Mouse (Mus musculus) kidney, adult 2 months (tissue): ENCODE results near the gene Flad1. TPM values are rescaled to one million over a fixed set of nuclear protein-coding genes. Genes with fewer than 3 reads are reported as not detected.

Experiments
- DNase-seq: peaks from one replicate; pipeline ENCODE4 v3.0.0; 2021
- H3K27ac ChIP-seq: fragments of 200-500 bp; 2 replicates; pipeline ENCODE4 v1.5.1; 2012; ENCODE audit warnings: low read depth, low read length, control low read depth, inconsistent platforms; ENCODE audit not compliant: insufficient read depth
- H3K27me3 ChIP-seq: fragments of 200-500 bp; replicated peaks from 2 replicates; pipeline ENCODE4 v1.6.1; 2012; ENCODE audit warnings: mild to moderate bottlenecking, moderate library complexity, low read length, inconsistent platforms; ENCODE audit not compliant: control insufficient read depth, insufficient read depth
- H3K36me3 ChIP-seq: fragments of 200-500 bp; 2 replicates; pipeline ENCODE4 v1.6.1; 2012; ENCODE audit warnings: mild to moderate bottlenecking, moderate library complexity, low read length, inconsistent platforms; ENCODE audit not compliant: control insufficient read depth, insufficient read depth
- H3K4me1 ChIP-seq: fragments of 200-500 bp; 2 replicates; pipeline ENCODE4 v1.6.1; 2011; ENCODE audit warnings: low read length; ENCODE audit not compliant: control insufficient read depth, insufficient read depth
- H3K4me3 ChIP-seq: fragments of 200-500 bp; 2 replicates; pipeline ENCODE4 v1.5.1; 2011; ENCODE audit warnings: mild to moderate bottlenecking, low read depth, low read length, control low read depth; ENCODE audit not compliant: insufficient read depth
- CTCF ChIP-seq: fragments of 200-500 bp; conservative IDR thresholded peaks from 2 replicates; pipeline ENCODE4 v1.5.1; 2011; ENCODE audit warnings: low read depth, mild to moderate bottlenecking, control low read depth, low read length, moderate library complexity, mixed read lengths; ENCODE audit not compliant: insufficient read depth, insufficient read length
- POLR2A ChIP-seq: fragments of 200-500 bp; IDR thresholded peaks from one replicate; pipeline ENCODE4 v1.6.1; 2011; ENCODE audit warnings: low read depth, low read length, control low read depth
- WGBS: fragments of 180-500 bp; shearing (Covaris S2); methylation state at CpG from one replicate; pipeline ENCODE4 v1.1.7; 2018; 5-methylcytosine and 5-hydroxymethylcytosine counted together
- polyA plus RNA-seq: library from polyadenylated mRNA; depleted of rRNA; stranded (reverse); fragments of >200 nt; gene quantifications from 2 replicates; pipeline ENCODE4 v1.2.3, GENCODE M21; 2012

The Flad1 gene
- polyA plus RNA-seq, 1 experiment: 54.6 TPM

DNA sequence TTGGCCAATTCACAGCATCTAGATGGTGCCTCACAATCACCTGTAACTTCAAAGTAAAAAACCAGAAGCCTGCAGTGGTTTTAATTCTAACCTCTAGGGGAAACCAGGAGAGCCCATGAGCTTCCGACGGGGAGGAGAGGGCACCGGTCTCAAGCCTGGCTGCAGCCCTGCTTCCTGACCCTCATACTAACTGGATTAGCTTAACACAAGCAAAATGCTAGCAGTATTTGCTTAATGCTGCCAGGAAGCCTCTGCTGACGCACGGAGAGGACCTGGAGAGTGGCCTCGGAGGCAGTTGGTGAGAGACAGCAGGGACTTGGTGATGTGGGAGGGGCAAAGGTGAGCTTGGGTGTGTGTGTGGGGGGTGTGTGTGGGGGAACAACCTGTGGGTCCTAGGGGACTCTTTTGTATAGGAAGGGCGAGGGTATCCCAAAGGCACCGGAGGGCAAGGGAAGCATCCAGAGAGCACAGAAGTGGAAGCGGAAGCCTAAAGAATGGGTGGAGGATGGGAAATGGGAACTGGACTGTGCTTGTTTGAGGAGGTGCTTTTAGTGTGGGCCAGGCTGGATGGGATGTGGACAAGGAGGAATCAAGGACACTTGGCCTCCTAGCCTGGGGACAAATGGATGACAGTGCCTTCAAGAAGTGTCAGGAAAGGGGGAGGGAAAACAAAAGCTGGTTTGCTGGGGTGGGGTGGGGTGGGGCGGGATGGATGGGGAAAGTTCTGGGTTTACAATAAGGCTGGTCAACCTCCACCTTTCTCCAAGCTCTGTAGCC lies 42.9 kb upstream of the Flad1 start, which contains the start of gene Pmvk:
Gene Pmvk (plus strand): TSS at position 141 of the 777 bp plus-strand sequence.
- H3K27ac ChIP-seq: no peak within 1 kb of the TSS
- H3K4me3 ChIP-seq: no peak within 1 kb of the TSS
- DNase-seq: no peak
- no peaks in the 10 kb centered on the region; the same call in 1 of the 2 replicates for H3K4me1 ChIP-seq
- no peaks in the 10 kb centered on the region for H3K36me3 ChIP-seq
- no peaks in the 10 kb centered on the region for H3K27me3 ChIP-seq
- 65% methylated on average over 10 of the region's 10 CpGs for WGBS
- TF ChIP-seq POLR2A (no peak), CTCF (no peak)

DNA sequence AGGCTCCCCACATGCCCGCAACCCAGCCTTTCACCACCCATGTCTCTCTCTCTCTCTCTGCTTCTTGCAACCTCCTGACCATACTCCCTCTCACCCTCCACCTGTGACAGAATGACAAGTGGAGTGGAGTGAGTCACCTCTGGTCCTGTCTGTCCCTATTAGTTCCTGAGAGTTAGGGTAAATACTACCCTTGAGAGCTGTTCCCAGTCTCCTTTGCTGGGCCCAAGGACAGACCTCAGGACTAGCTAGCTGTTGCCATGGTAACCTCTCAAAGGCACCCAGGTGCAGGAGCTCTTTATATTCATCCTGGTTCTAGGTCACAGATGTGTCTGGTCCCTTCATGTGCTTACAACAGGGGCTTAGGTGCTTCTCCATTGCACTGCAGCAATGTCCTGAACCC lies 40.2 kb upstream of the Flad1 start:
- WGBS: 86% methylated on average over 1 of the region's 1 CpGs
- no peak for DNase-seq
- H3K27ac ChIP-seq: no peak overlapping the region

GRCm38 (mm10) chr3:89449541-89449940 lies 37.9 kb upstream of the Flad1 start:
- peak; percentile 78 for DNase-seq
- Histone ChIP-seq H3K4me1 (peaks cover 8% of the 10 kb centered on the region; the same call in 1 of the 2 replicates), H3K36me3 (no peaks in the 10 kb centered on the region; the same call in 1 of the 2 replicates), H3K27me3 (no peaks in the 10 kb centered on the region), H3K27ac (peak overlapping the region; percentile 8; the same call in 1 of the 2 replicates), H3K4me3 (no peak overlapping the region)
- 33% methylated on average over 7 of the region's 7 CpGs for WGBS
- TF ChIP-seq POLR2A (no peak), CTCF (peak; percentile 87)

More for the DNA sequence above, 40.2 kb upstream of the Flad1 start:
- H3K27me3 ChIP-seq: no peaks in the 10 kb centered on the region
- no peaks in the 10 kb centered on the region for H3K36me3 ChIP-seq
- no peak overlapping the region for H3K4me3 ChIP-seq
- peaks cover 8% of the 10 kb centered on the region; the same call in 1 of the 2 replicates for H3K4me1 ChIP-seq
- TF ChIP-seq CTCF: no peak

- Histone ChIP-seq H3K36me3 (no peaks in the 10 kb centered on the region; the same call in 1 of the 2 replicates), H3K27ac (peak overlapping the region; percentile 24), H3K4me3 (no peak overlapping the region), H3K27me3 (no peaks in the 10 kb centered on the region), H3K4me1 (peaks cover 8% of the 10 kb centered on the region; the same call in 1 of the 2 replicates)
- peak; percentile 63 for DNase-seq
- WGBS: 38% methylated on average over 13 of the region's 13 CpGs
- TF ChIP-seq POLR2A: no peak
- no peak for TF ChIP-seq CTCF
Measured at GRCm38 (mm10) chr3:89448720-89449537, 37.3 kb upstream of the Flad1 start.

GRCm38 (mm10) chr3:89440691-89441090 lies 29.0 kb upstream of the Flad1 start:
- Histone ChIP-seq H3K4me1 (peaks cover 7% of the 10 kb centered on the region; the same call in 1 of the 2 replicates), H3K27ac (no peak overlapping the region), H3K36me3 (no peaks in the 10 kb centered on the region; the same call in 1 of the 2 replicates), H3K27me3 (no peaks in the 10 kb centered on the region), H3K4me3 (no peak overlapping the region)
- WGBS: 86% methylated on average over 2 of the region's 2 CpGs
- TF ChIP-seq CTCF (no peak), POLR2A (no peak)
- DNase-seq: no peak

- Histone ChIP-seq H3K4me1 (peaks cover 7% of the 10 kb centered on the region; the same call in 1 of the 2 replicates), H3K27ac (peak overlapping the region; percentile 73), H3K27me3 (no peaks in the 10 kb centered on the region), H3K36me3 (peaks cover 1% of the 10 kb centered on the region; the same call in 1 of the 2 replicates), H3K4me3 (peak overlapping the region; percentile 70)
- peak; percentile 35 for DNase-seq
- no peak for TF ChIP-seq CTCF
- no peak for TF ChIP-seq POLR2A
- WGBS: 24% methylated on average over 5 of the region's 5 CpGs
Measured at GRCm38 (mm10) chr3:89437269-89437668, 25.6 kb upstream of the Flad1 start.
